ENCODE assay signal across 11 mouse cellular contexts in the genomic region with DNA sequence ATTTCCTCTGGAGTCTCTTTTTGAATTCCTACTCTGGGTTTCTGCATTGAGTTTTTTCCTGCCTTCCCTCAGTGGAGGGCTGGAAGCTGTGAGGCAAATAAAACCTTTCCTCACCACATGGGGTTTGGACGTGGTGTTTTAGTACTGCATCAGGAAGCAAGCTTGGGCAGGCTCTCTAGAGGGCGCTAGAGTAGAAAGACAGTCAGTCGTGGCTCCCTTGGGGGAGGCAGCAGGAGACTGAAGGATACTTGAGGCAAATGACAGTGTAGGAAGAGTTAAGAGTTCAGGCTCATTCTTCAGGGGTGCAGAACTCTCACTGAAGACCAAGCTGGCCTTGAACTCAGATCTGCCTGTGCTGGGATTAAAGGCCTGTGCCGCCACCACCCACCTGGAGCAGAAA.
DNase-seq lines count a peak whose midpoint lies in the region; ATAC-seq and TF ChIP-seq lines count a peak whose summit lies in the region.
"Had no signal": no experiment of that assay in that cellular context is flagged by ENCODE, and none has a peak within 500 bp of the region (broad histone marks: within the 10 kb centered on the region; RNA-seq: fewer than 3 reads in every experiment).

No protein-coding gene starts in this region.

- no peak overlapping the region for H3K4me2 ChIP-seq in heart, postnatal 0 days (ENCODE audit: low read depth, low read length)
- H3K4me2 ChIP-seq: midbrain, embryonic 12.5 days had no signal

- WGBS in heart, postnatal 0 days: 47% methylated on average over 4 of the region's 4 CpGs
- 44% methylated on average over 4 of the region's 4 CpGs for WGBS in thymus, adult 2 months

- TF ChIP-seq POLR2A in thymus, adult 2 months (IDR thresholded peaks at IDR 0.05; ENCODE audit: control insufficient read depth, extremely low read depth, insufficient read depth, low read length, poor library complexity): no peak

- peak; percentile 39 for TF ChIP-seq CTCF in heart, postnatal 0 days (IDR thresholded peaks at IDR 0.05; ENCODE audit: low read depth)
- TF ChIP-seq CTCF in thymus, adult 2 months (IDR thresholded peaks at IDR 0.05; ENCODE audit: borderline replicate concordance, control insufficient read depth, extremely low read depth, insufficient read depth, low read length, poor library complexity): no peak

- no peak overlapping the region for H3K9ac ChIP-seq in heart, postnatal 0 days (replicated peaks; ENCODE audit: low read depth, low read length)
- H3K9ac ChIP-seq: midbrain, embryonic 12.5 days had no signal

- ATAC-seq in heart, postnatal 0 days (ENCODE audit: insufficient read depth, low read depth): no peak

- TF ChIP-seq EP300 in heart, postnatal 0 days (IDR thresholded peaks at IDR 0.05; ENCODE audit: low read depth): no peak

- peaks cover 9% of the 10 kb centered on the region for H3K4me1 ChIP-seq in heart, postnatal 0 days (ENCODE audit: control insufficient read depth, insufficient read depth)
- H3K4me1 ChIP-seq in thymus, adult 2 months (replicated peaks; ENCODE audit: control insufficient read depth, insufficient read depth, low read length): no peaks in the 10 kb centered on the region
- H3K4me1 ChIP-seq: midbrain, embryonic 12.5 days had no signal

- no peaks in the 10 kb centered on the region for H3K36me3 ChIP-seq in heart, postnatal 0 days (replicated peaks; ENCODE audit: control insufficient read depth, insufficient read depth, low read length)
- no peaks in the 10 kb centered on the region for H3K36me3 ChIP-seq in thymus, adult 2 months (ENCODE audit: control insufficient read depth, insufficient read depth, low read length)
- H3K36me3 ChIP-seq: midbrain, embryonic 12.5 days had no signal

- no peaks in the 10 kb centered on the region for H3K9me3 ChIP-seq in heart, postnatal 0 days (replicated peaks; ENCODE audit: control insufficient read depth, low read length)
- H3K9me3 ChIP-seq: midbrain, embryonic 12.5 days had no signal

- H3K4me3 ChIP-seq in heart, postnatal 0 days (ENCODE audit: low read depth, low read length): no peak overlapping the region
- no peak overlapping the region for H3K4me3 ChIP-seq in thymus, adult 2 months (ENCODE audit: control insufficient read depth, insufficient read depth, low read length)
- H3K4me3 ChIP-seq: midbrain, embryonic 12.5 days had no signal

- H3K27me3 ChIP-seq in heart, postnatal 0 days (ENCODE audit: control insufficient read depth, insufficient read depth, low read length): no peaks in the 10 kb centered on the region
- no peaks in the 10 kb centered on the region for H3K27me3 ChIP-seq in thymus, adult 2 months (ENCODE audit: control insufficient read depth, insufficient read depth, low read length)
- H3K27me3 ChIP-seq: midbrain, embryonic 12.5 days had no signal

- no peak for DNase-seq in heart, postnatal 0 days (ENCODE audit: low spot score)
- no peak for DNase-seq in heart, adult 8-10 months (ENCODE audit: low spot score)
- peak; percentile 36 for DNase-seq in thymus, adult 2 months
- no peak for DNase-seq in thymus, adult 18-20 months
- DNase-seq in embryo, embryonic 11 days: peak; percentile 55
- no peak for DNase-seq in cerebellum, postnatal 4 days (ENCODE audit: low spot score in 2 of 2)
- no peak for DNase-seq in cerebellum, postnatal 14 days
- DNase-seq in layer of hippocampus, postnatal 10 days (ENCODE audit: low spot score in 2 of 2): no peak
- DNase-seq: gastrocnemius, postnatal 10 days; layer of hippocampus, postnatal 36 days had no signal

- no peak overlapping the region for H3K27ac ChIP-seq in heart, postnatal 0 days (ENCODE audit: low read depth)
- no peak overlapping the region for H3K27ac ChIP-seq in thymus, adult 2 months (ENCODE audit: control insufficient read depth, insufficient read depth, low read length)
- H3K27ac ChIP-seq: midbrain, embryonic 12.5 days had no signal

Comparison
In these comparisons a context has a peak if more than half of its experiments do, and no peak if none do; other contexts are left out.
1. DNase-seq: peak in thymus, adult 2 months (single experiment) and embryo, embryonic 11 days (single experiment); none in heart, postnatal 0 days (single experiment), heart, adult 8-10 months (single experiment), thymus, adult 18-20 months (0 of 2), cerebellum, postnatal 4 days (0 of 2), cerebellum, postnatal 14 days (0 of 2) and layer of hippocampus, postnatal 10 days (0 of 2).